Mouse (Mus musculus): ENCODE measurements around the gene Spag9. TPM values are rescaled to one million over a fixed set of nuclear protein-coding genes. Genes with fewer than 3 reads are reported as not detected.
A peak's percentile ranks its signal among the peaks of the same experiment; 100 is the strongest.

Gene Spag9
- total and polyA plus RNA-seq, 2 experiments: 9.8 to 52.4 TPM

- Histone ChIP-seq H3K79me2 (ENCODE audit: control insufficient read depth, insufficient read depth, low read length) (no peaks in the 10 kb centered on the region), H3K36me3 (ENCODE audit: control insufficient read depth, insufficient read depth, low read length) (no peaks in the 10 kb centered on the region), H3K4me3 (ENCODE audit: insufficient read depth, low read depth, low read length) (no peak overlapping the region), H3K27me3 (ENCODE audit: control insufficient read depth, insufficient read depth, low read length) (no peaks in the 10 kb centered on the region), H3K4me1 (ENCODE audit: control insufficient read depth, insufficient read depth, low read length) (peaks cover 27% of the 10 kb centered on the region), H3K9ac (ENCODE audit: low read depth, low read length) (no peak overlapping the region), H3K27ac (replicated peaks; ENCODE audit: insufficient read depth, low read depth, low read length) (no peak overlapping the region)
- DNase-seq (ENCODE audit: extremely low read depth, low read depth, low spot score): peak; percentile 78
- TF ChIP-seq POLR2A (IDR thresholded peaks at IDR 0.05; ENCODE audit: extremely low read depth, insufficient read depth, low read length) (no peak), CTCF (IDR thresholded peaks at IDR 0.05; ENCODE audit: low read depth, low read length) (no peak)
- WGBS: 49% methylated on average over 12 of the region's 12 CpGs
Measured at GRCm38 (mm10) chr11:94148105-94148696, 152.3 kb downstream of the Spag9 start.

DNA sequence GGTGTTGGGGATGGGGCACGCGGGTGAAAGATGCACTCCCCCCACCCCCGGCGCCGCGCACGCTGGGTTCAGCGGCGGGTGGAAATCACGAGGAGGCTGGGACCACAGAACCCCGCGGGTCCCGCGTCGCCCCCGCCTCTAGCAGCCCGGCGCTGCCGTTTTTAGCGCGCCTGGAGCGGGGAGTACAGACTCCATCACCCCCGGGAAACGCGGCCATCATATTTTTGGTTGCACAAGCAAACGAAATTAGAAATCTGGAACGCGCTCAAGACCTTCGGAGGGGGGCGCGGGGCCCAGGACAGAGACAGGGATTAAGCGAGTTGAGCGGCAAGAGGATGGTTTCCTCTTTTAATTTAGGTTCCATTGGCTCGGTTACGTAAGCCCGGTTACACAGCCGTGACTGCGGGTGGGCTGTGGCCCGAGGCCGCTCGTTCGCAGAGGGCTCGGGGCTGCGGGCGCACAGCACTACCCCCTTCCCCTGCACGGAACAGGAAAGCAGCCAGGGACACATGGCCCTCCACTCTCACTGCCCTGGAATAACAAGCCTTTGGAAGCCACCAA, 153.1 kb downstream of the Spag9 start:
- H3K36me3 ChIP-seq (ENCODE audit: control insufficient read depth, insufficient read depth, low read length): no peaks in the 10 kb centered on the region
- peak overlapping the region; percentile 86 for H3K9ac ChIP-seq (ENCODE audit: low read depth, low read length)
- H3K4me1 ChIP-seq (ENCODE audit: control insufficient read depth, insufficient read depth, low read length): peaks cover 23% of the 10 kb centered on the region
- peak overlapping the region; percentile 48 for H3K4me3 ChIP-seq (ENCODE audit: insufficient read depth, low read depth, low read length)
- no peaks in the 10 kb centered on the region for H3K79me2 ChIP-seq (ENCODE audit: control insufficient read depth, insufficient read depth, low read length)
- H3K27ac ChIP-seq (replicated peaks; ENCODE audit: insufficient read depth, low read depth, low read length): 0 out of 2 replicates have a peak overlapping the region, but pooled peaks have one; percentile 15
- H3K27me3 ChIP-seq (ENCODE audit: control insufficient read depth, insufficient read depth, low read length): no peaks in the 10 kb centered on the region
- DNase-seq (ENCODE audit: extremely low read depth, low read depth, low spot score): no peak
- no peak for TF ChIP-seq POLR2A (IDR thresholded peaks at IDR 0.05; ENCODE audit: extremely low read depth, insufficient read depth, low read length)
- no peak for TF ChIP-seq CTCF (IDR thresholded peaks at IDR 0.05; ENCODE audit: low read depth, low read length)
- WGBS: 5% methylated on average over 46 of the region's 46 CpGs

- Histone ChIP-seq H3K79me2 (ENCODE audit: control insufficient read depth, insufficient read depth, low read length) (no peaks in the 10 kb centered on the region), H3K4me1 (ENCODE audit: control insufficient read depth, insufficient read depth, low read length) (peaks cover 18% of the 10 kb centered on the region), H3K9ac (ENCODE audit: low read depth, low read length) (peak overlapping the region; percentile 86), H3K36me3 (ENCODE audit: control insufficient read depth, insufficient read depth, low read length) (no peaks in the 10 kb centered on the region), H3K27me3 (ENCODE audit: control insufficient read depth, insufficient read depth, low read length) (no peaks in the 10 kb centered on the region), H3K4me3 (ENCODE audit: insufficient read depth, low read depth, low read length) (no peak overlapping the region), H3K27ac (replicated peaks; ENCODE audit: insufficient read depth, low read depth, low read length) (no peak overlapping the region)
- 60% methylated on average over 16 of the region's 16 CpGs for WGBS
- no peak for DNase-seq (ENCODE audit: extremely low read depth, low read depth, low spot score)
- TF ChIP-seq CTCF (IDR thresholded peaks at IDR 0.05; ENCODE audit: low read depth, low read length): no peak
- TF ChIP-seq POLR2A (IDR thresholded peaks at IDR 0.05; ENCODE audit: extremely low read depth, insufficient read depth, low read length): no peak
Measured at GRCm38 (mm10) chr11:94149509-94150259, 153.8 kb downstream of the Spag9 start.

DNA sequence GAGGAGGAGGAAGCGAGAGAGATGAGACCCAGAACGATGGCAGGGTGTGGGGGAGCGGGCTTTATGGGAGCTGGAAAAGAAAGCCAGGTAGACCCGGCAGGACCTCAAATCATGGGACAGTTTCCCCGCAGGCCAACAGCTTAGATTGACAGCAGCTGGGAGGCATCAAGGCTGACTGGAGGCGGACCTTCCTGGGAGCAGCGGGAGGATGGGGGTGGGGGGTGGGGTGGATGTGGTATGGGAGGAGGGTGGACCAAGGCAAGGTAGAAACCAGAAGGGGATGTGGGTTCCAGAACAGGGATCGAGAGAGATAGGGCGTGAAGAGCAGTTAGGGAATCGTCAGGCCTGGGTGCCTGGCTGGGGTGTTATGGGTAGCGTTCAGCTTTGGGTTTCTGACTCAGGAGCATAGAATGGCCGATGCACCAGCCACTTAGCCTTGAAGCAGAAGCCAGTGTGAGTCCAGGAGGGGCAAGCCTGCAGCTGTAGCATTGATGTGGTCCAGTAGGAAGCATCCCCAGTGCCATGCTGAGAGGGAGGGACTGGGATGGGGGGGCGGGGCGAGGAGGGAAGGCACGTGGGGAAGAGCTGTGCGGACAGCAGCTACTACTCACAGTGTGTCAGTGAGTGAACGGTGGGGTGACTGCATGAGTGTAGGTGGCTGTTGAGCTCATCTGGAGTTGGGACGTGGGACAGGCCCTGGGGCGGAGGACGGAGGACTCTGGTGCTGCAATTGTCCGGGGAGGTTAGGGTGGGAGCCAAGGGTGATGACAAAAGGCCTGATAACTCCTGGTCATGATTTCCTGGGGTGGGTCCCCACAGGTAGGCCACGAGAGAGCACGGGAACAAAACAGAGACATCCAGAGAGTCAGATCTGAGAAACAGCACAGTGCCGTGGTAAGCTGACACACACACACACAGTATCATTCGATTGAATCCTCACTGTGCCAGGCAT, 154.9 kb downstream of the Spag9 start:
- 86% methylated on average over 25 of the region's 25 CpGs for WGBS
- Histone ChIP-seq H3K9ac (ENCODE audit: low read depth, low read length) (no peak overlapping the region), H3K79me2 (ENCODE audit: control insufficient read depth, insufficient read depth, low read length) (no peaks in the 10 kb centered on the region), H3K36me3 (ENCODE audit: control insufficient read depth, insufficient read depth, low read length) (no peaks in the 10 kb centered on the region), H3K27me3 (ENCODE audit: control insufficient read depth, insufficient read depth, low read length) (no peaks in the 10 kb centered on the region), H3K27ac (replicated peaks; ENCODE audit: insufficient read depth, low read depth, low read length) (no peak overlapping the region), H3K4me1 (ENCODE audit: control insufficient read depth, insufficient read depth, low read length) (peaks cover 13% of the 10 kb centered on the region), H3K4me3 (ENCODE audit: insufficient read depth, low read depth, low read length) (no peak overlapping the region)
- no peak for TF ChIP-seq POLR2A (IDR thresholded peaks at IDR 0.05; ENCODE audit: extremely low read depth, insufficient read depth, low read length)
- TF ChIP-seq CTCF (IDR thresholded peaks at IDR 0.05; ENCODE audit: low read depth, low read length): no peak
- no peak for DNase-seq (ENCODE audit: extremely low read depth, low read depth, low spot score)

DNA sequence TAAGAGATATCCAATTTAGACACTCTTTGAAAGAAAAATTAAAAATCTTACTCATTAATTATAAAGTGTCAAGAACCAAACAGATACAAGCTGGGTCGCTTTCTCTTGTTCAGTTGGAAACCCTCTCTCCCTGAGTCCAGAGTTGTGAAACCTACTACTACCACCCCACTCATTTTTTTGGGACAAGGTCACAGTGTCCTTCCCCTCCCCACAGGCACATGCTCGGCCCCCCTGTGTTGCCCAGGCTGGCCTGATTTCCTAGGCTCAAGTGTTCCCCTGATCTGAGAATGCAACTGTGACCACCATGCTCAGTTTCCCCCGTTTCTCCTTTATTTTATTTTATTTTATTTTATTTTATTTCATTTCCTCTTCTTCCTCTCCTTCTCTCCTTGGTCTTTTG, 158.3 kb downstream of the Spag9 start:
- WGBS: 90% methylated on average over 3 of the region's 3 CpGs
- H3K27me3 ChIP-seq (ENCODE audit: control insufficient read depth, insufficient read depth, low read length): no peaks in the 10 kb centered on the region
- TF ChIP-seq POLR2A (IDR thresholded peaks at IDR 0.05; ENCODE audit: extremely low read depth, insufficient read depth, low read length): no peak

More for the DNA sequence above, 158.3 kb downstream of the Spag9 start:
- H3K4me1 ChIP-seq (ENCODE audit: control insufficient read depth, insufficient read depth, low read length): peaks cover 6% of the 10 kb centered on the region
- no peak overlapping the region for H3K27ac ChIP-seq (replicated peaks; ENCODE audit: insufficient read depth, low read depth, low read length)
- no peak overlapping the region for H3K4me3 ChIP-seq (ENCODE audit: insufficient read depth, low read depth, low read length)
- H3K9ac ChIP-seq (ENCODE audit: low read depth, low read length): no peak overlapping the region
- no peak for DNase-seq (ENCODE audit: extremely low read depth, low read depth, low spot score)
- no peaks in the 10 kb centered on the region for H3K36me3 ChIP-seq (ENCODE audit: control insufficient read depth, insufficient read depth, low read length)
- H3K79me2 ChIP-seq (ENCODE audit: control insufficient read depth, insufficient read depth, low read length): no peaks in the 10 kb centered on the region

Data from liver, adult 2 months (tissue).